Mouse (Mus musculus) gastrocnemius, adult 2 months (tissue): ENCODE data around the gene Grb2. TPM values are rescaled to one million over a fixed set of nuclear protein-coding genes. Genes with fewer than 3 reads are reported as not detected.

Experiments used
- DNase-seq: peaks from one replicate; pipeline ENCODE4 v3.0.0; 2022
- H3K27ac ChIP-seq: fragments of 200-600 bp; 2 replicates; pipeline ENCODE4 v1.8.1; 2022; ENCODE audit warnings: mild to moderate bottlenecking
- H3K4me3 ChIP-seq: fragments of 200-600 bp; 2 replicates; pipeline ENCODE4 v1.8.1; 2022; ENCODE audit warnings: mild to moderate bottlenecking, moderate library complexity
- CTCF ChIP-seq: fragments of 200-600 bp; IDR thresholded peaks from 2 replicates; pipeline ENCODE4 v1.8.1; 2022; ENCODE audit warnings: antibody characterized with exemption, mild to moderate bottlenecking, moderate library complexity
- intact Hi-C: fragments of 180-260 bp; cut with DNase I; formaldehyde crosslinking; loops from one replicate; pipeline ENCODE4 v1.15.1; 2025
- total RNA-seq, 2 experiments: library from RNA; stranded (reverse); gene quantifications; 2 replicates each; pipeline ENCODE4 v1.2.3; 2021

The Grb2 gene
- total RNA-seq, 2 experiments from 2014 or later = 60.3 to 74.7 TPM

GRCm38 (mm10) chr11:115613138-115613945, 95.1 kb downstream of the Grb2 start:
- no peak for TF ChIP-seq CTCF
- DNase-seq = no peak
- Histone ChIP-seq H3K27ac (peak overlapping the region; percentile 100), H3K4me3 (peak overlapping the region; percentile 94)
- intact Hi-C loops = loop anchor here (5.0 kb wide), 2 partner anchors 76 to 131 kb away; partner anchors contain the start of gene Sumo2

- peak; percentile 69 for TF ChIP-seq CTCF
- intact Hi-C loops = loop anchor here (5.0 kb wide), 2 partner anchors 75 to 130 kb away; partner anchors contain the start of gene Sumo2
Observed at GRCm38 (mm10) chr11:115612410-115613137, 95.8 kb downstream of the Grb2 start, which contains the start of gene Mif4gd. TSS of gene Mif4gd (minus strand) at chr11:115612969.

GRCm38 (mm10) chr11:115612059-115612409, 96.4 kb downstream of the Grb2 start:
- Histone ChIP-seq H3K27ac (peak overlapping the region; percentile 100), H3K4me3 (peak overlapping the region; percentile 94)
- peak; percentile 94 for DNase-seq
- intact Hi-C loops = loop anchor here (5.0 kb wide), 2 partner anchors 75 to 130 kb away; partner anchors contain the start of gene Sumo2
- TF ChIP-seq CTCF = peak; percentile 23; the same call in 1 of the 2 replicates

More at GRCm38 (mm10) chr11:115612410-115613137, 95.8 kb downstream of the Grb2 start, which contains the start of gene Mif4gd:
- peak within 1 kb of the TSS; percentile 100 for H3K27ac ChIP-seq
- H3K4me3 ChIP-seq = peak within 1 kb of the TSS; percentile 94
- DNase-seq = peak; percentile 95

DNA sequence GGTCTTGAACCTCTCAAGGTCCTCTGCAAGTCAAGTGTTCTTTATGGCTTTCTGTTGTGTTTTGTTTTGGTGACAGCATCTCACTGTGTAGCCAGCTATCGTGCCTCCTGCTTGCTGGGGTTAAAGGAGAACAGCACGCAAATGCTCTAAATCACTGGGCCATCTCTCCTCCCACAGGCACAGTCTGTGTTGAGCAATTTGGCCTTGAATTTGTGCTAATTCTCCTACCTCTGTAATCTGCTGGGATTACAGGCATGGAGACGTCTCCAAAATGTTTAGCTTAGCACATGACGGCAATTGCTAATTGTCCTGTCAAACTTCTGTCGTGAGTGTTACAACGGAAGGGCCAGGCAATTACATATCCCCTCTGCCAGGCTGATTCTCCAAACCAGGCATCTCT, 97.2 kb downstream of the Grb2 start:
- Histone ChIP-seq H3K27ac (peak overlapping the region; percentile 100; the same call in 1 of the 2 replicates), H3K4me3 (peak overlapping the region; percentile 94)
- TF ChIP-seq CTCF = no peak
- no peak for DNase-seq
- intact Hi-C loops = loop anchor here (5.0 kb wide), 2 partner anchors 74 to 129 kb away; partner anchors contain the start of gene Sumo2

DNA sequence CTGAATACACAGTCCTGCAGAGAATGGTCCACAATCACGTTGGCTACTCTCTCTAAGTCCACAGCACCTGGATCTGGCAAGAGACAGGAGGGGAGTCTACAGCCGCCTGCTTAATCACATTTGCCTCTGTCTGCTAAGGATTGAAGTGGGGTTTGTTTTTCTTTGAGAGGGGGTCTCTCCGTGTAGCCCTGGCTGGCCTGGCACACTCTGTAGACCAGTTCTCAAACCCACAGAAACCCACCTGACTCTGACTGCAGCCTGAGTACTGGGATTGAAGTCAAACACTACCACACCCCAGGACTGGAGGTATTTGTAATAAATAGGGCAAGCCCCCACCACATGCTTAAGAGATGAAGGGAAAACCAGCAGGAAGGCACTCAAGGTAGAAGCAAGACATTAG, 98.8 kb downstream of the Grb2 start:
- Histone ChIP-seq H3K4me3 (no peak overlapping the region), H3K27ac (no peak overlapping the region)
- DNase-seq = no peak
- intact Hi-C loops = loop anchor here (10.0 kb wide), 1 partner anchor 195 kb away; the partner anchor contains the start of gene Atp5h
- TF ChIP-seq CTCF = no peak

DNA sequence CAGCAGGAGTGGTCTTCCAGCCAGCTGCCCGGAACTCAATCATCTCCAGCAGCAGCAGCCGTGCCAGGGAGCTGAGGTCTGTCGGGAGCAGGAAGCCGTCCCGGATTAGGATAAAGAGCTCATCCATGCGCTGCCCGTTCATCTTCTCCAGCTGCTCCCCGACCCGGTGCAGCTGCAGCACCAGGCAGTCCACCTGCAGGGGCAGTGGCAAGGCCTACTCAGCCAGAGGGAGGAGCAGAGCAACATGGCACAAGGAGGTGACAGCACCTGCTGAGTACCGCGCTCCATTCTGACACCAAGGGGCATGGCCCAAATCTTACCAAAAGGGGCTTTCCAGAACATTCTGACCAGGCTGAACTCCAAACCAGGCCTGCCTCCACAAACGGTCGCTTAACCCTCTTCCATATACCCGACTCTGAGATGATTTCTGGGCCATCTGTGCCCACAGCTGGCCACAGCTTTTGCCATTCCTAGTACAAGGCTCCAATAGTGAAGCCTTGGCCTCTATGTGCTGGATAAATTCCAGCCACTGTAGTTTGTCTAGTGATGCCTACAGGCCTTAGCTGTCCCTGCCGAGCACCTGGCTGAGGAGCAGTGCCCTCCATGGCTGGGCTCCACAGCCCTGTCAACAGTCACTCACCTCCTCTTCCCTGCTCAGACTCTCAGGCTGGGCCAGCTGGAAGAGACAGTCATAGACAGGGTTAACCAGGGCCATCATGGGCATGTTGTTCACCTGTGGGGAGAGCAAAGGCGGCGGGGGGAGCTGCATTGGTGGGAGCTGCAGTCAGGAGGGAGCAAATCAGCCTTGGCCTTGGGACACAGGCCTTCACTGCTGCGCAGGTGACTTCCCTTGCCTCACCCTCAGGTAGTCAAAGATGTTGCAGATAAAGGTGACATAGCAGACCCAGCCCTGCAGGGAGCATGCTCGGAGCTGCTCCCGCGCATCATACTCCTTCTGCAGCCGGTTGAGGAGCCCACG, 99.7 kb downstream of the Grb2 start:
- intact Hi-C loops = loop anchor here (10.0 kb wide), 1 partner anchor 194 kb away; the partner anchor contains the start of gene Atp5h
- H3K4me3 ChIP-seq = no peak overlapping the region
- no peak for DNase-seq
- H3K27ac ChIP-seq = no peak overlapping the region
- no peak for TF ChIP-seq CTCF

GRCm38 (mm10) chr11:115606733-115607132, 101.7 kb downstream of the Grb2 start:
- DNase-seq = no peak
- H3K4me3 ChIP-seq = no peak overlapping the region
- H3K27ac ChIP-seq = no peak overlapping the region
- intact Hi-C loops = loop anchor here (10.0 kb wide), 1 partner anchor 192 kb away; the partner anchor contains the start of gene Atp5h
- no peak for TF ChIP-seq CTCF

DNA sequence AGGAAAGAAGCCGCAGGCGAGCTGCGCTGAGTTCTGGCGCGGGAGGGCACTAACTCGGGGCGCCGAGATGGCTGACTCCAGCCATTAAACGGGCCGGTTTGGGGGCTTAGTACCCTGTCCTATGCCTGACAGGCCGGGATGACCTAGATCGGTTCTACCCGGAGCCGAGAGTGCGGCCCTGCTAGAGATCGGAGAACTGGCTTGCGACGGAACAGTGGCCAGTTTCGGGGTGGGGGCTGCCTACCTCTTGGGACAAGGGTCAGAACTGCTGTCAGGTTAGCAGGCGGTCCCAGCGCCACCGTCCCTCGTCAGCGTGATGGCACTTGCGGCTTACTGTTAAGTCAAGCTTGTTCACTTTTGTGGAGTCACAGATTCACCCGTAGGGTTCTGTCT, 104.1 kb downstream of the Grb2 start:
- intact Hi-C loops = loop anchor here (10.0 kb wide), 1 partner anchor 189 kb away; the partner anchor contains the start of gene Atp5h
- TF ChIP-seq CTCF = no peak
- peak overlapping the region; percentile 97 for H3K27ac ChIP-seq
- peak; percentile 49 for DNase-seq
- peak overlapping the region; percentile 73 for H3K4me3 ChIP-seq

DNA sequence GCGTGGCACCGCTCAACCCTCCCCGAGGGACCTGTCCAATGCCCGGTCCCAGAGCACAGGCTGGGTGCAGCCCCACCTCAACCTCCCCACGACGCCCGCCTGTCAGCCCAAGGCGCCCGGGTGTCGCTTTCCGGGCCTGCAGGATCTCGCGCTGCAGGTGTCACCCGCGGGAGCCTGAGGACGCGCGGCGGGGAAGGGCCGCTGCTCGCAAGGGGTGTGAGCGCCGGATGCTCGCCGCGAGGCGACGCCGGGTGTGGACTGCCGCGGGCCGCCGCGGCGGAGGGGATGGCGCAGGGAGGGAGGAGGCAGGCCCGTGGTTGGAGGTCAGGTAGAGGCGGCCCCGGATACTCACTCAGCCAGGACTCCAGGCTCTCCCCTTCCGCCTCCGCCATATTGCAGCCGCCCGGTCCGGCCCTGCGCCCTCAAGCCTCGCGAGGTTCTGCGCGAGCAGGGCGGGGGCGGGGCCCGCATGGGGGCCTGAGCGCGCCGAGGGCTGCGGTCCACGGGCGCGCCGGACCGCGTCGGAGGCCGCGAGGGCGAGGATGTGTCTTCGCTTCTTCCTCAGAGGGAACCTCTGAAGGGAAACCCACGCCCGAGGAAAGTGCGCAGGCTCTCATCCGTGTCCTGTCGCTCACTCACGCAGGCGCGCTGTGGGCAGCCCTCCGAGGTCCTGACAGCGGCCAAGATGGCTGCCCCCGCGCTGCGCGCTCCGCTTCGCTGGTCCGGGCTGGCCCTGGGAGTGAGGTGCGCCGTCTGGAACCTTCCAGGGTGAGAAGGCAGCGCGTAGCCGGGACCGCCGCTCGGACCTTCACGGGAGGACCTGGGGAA, 104.7 kb downstream of the Grb2 start, which contains the start of the genes Mrps7 and Gga3:
TSS of gene Mrps7 (plus strand) at position 450 of the 828 bp plus-strand sequence.
TSS of gene Gga3 (minus strand) at position 576 of the 828 bp plus-strand sequence.
- peak; percentile 96 for DNase-seq
- intact Hi-C loops = loop anchor here (10.0 kb wide), 1 partner anchor 189 kb away; the partner anchor contains the start of gene Atp5h
- Histone ChIP-seq H3K27ac (peak within 1 kb of the TSS; percentile 97), H3K4me3 (peak within 1 kb of the TSS; percentile 73)
- TF ChIP-seq CTCF = no peak

- Histone ChIP-seq H3K27ac (peak overlapping the region; percentile 97), H3K4me3 (peak overlapping the region; percentile 73)
- TF ChIP-seq CTCF = no peak
- intact Hi-C loops = loop anchor here (10.0 kb wide), 1 partner anchor 188 kb away; the partner anchor contains the start of gene Atp5h
- no peak for DNase-seq
Observed at GRCm38 (mm10) chr11:115603128-115603475, 105.3 kb downstream of the Grb2 start.
